Mouse (Mus musculus) stomach, postnatal 0 days (tissue): ENCODE data around the gene Atp6v1f. TPM values are rescaled to one million over a fixed set of nuclear protein-coding genes. Genes with fewer than 3 reads are reported as not detected.

ENCODE experiments used
- ATAC-seq: fragments of 200-750 bp; cut with Nextera tagmentation; 2 replicates; pipeline ENCODE4 v1.8.0; 2017; ENCODE audit not compliant: low FRiP score, low TSS enrichment
- DNase-seq: peaks from one replicate; pipeline ENCODE4 v3.0.0-alpha.2; 2016; ENCODE audit warnings: low spot score
- H3K27ac ChIP-seq: fragments of 300-500 bp; sonication (generic); replicated peaks from 2 replicates; pipeline ENCODE4 v1.5.1; 2014; ENCODE audit warnings: mild to moderate bottlenecking, control low read depth
- H3K27me3 ChIP-seq: fragments of 300-500 bp; sonication (generic); 2 replicates; pipeline ENCODE4 v1.6.1; 2014; ENCODE audit warnings: low read length; ENCODE audit not compliant: control insufficient read depth, insufficient read depth
- H3K36me3 ChIP-seq: fragments of 300-500 bp; sonication (generic); 2 replicates; pipeline ENCODE4 v1.6.1; 2014; ENCODE audit warnings: low read length, mixed read lengths; ENCODE audit not compliant: control insufficient read depth, insufficient read depth
- H3K4me1 ChIP-seq: fragments of 300-500 bp; sonication (generic); replicated peaks from 2 replicates; pipeline ENCODE4 v1.6.1; 2014; ENCODE audit warnings: antibody characterized with exemption; ENCODE audit not compliant: control insufficient read depth, insufficient read depth
- H3K4me2 ChIP-seq: fragments of 300-500 bp; sonication (generic); replicated peaks from 2 replicates; pipeline ENCODE4 v1.6.1; 2014; ENCODE audit warnings: low read depth, mild to moderate bottlenecking, control low read depth, moderate library complexity
- H3K4me3 ChIP-seq: fragments of 300-500 bp; sonication (generic); 2 replicates; pipeline ENCODE4 v1.5.1; 2014; ENCODE audit warnings: low read depth, low read length, control low read depth
- H3K9ac ChIP-seq: fragments of 300-500 bp; sonication (generic); 2 replicates; pipeline ENCODE4 v1.6.1; 2014; ENCODE audit warnings: mild to moderate bottlenecking, low read length, control low read depth, mixed read lengths
- H3K9me3 ChIP-seq: fragments of 300-500 bp; sonication (generic); 2 replicates; pipeline ENCODE4 v1.6.1; 2016; ENCODE audit warnings: low read length; ENCODE audit not compliant: control insufficient read depth
- CTCF ChIP-seq: IDR thresholded peaks from 2 replicates; pipeline ENCODE4 v1.5.1; 2016; ENCODE audit warnings: antibody characterized with exemption, low read depth, mild to moderate bottlenecking, moderate library complexity
- EP300 ChIP-seq: optimal IDR thresholded peaks from 2 replicates; pipeline ENCODE3; 2016; ENCODE audit warnings: antibody characterized with exemption
- WGBS: fragments of 180-500 bp; shearing (Covaris S2); extraction: QIAGEN DNeasy Blood & Tissue Kit; methylation state at CpG from one replicate; pipeline ENCODE4 v1.1.7; 2014; 5-methylcytosine and 5-hydroxymethylcytosine counted together
- polyA plus RNA-seq: library from polyadenylated mRNA; unstranded; fragments of >200 nt; fragmentation: Nextera tagmentation; extraction: Ambion mirVana; gene quantifications from 2 replicates; pipeline ENCODE4 v1.2.1, GENCODE M21; 2015

Gene Atp6v1f
- polyA plus RNA-seq, 1 experiment from 2014 or later: 263 TPM

DNA sequence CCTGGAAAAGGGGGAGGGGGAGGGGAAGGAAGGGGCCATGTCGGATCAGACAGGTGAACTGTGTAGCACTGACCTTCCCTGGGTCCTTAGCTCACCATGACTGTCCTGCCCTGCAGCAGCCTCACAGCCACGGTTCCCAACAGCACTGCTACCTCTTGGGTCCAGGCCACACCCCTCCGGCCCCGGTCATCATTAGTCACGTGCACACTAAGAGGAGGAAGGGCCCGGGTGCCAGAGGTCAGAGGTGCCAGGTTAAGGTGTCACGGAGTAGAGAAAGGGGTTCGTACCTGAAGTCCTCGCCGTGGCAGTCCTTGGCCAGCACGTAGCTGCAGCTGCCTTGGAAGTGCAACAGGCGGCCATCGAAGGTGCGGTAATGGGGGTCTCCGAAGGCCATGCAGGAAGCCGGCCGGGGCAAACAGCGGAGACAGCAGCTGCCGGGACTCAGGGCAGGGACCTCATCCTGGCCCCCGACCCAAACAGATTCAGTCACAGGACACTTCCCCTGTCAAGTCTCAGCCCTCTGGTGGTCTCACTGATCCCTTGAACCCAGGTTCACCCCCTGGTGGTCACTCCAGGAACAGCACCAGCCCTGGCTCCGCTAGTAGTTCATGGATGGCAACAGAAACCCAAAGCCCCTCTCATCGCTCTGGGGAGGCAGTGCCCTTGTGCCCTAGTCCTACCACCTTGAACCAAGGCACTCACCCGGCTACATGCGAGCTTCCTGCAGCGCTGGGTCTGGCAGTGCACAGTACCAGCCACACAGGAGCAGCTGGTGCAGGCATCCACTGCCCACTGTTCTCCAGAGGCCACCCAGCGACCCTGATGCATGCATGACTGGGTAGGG is 17.4 kb downstream of the Atp6v1f start:
- Histone ChIP-seq H3K9me3 (no peaks in the 10 kb centered on the region), H3K4me3 (peak overlapping the region; percentile 30), H3K4me1 (0 out of 2 replicates have a peak, but pooled peaks cover 2% of the 10 kb centered on the region), H3K27me3 (no peaks in the 10 kb centered on the region), H3K4me2 (peak overlapping the region; percentile 67), H3K27ac (no peak overlapping the region), H3K36me3 (no peaks in the 10 kb centered on the region), H3K9ac (peak overlapping the region; percentile 41; the same call in 1 of the 2 replicates)
- 10% methylated on average over 26 of the region's 26 CpGs for WGBS
- DNase-seq (peak; percentile 67), ATAC-seq (peak; percentile 47)
- TF ChIP-seq EP300 (no peak), CTCF (peak; percentile 93)

DNA sequence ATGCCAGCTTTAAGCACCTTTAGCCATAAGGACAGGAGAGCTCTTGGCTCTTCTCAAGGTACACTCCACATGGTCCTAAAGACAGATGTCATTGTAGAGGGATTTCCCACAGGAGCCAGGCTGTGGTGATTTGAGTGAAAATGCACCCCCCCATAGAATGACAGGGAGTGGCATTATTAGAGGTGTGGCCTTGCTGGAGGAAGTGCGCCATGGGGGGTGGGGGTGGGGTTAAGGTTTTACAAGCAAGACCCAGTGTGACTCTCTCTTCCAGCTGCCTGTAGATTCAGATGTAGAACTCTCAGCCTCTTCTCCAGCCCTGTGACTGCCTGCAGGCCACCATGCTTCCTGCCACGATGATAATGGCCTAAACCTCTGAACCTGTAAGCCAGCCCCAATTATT is 18.4 kb downstream of the Atp6v1f start:
- H3K4me2 ChIP-seq: no peak overlapping the region
- H3K36me3 ChIP-seq: no peaks in the 10 kb centered on the region
- no peaks in the 10 kb centered on the region for H3K9me3 ChIP-seq
- H3K27ac ChIP-seq: no peak overlapping the region
- ATAC-seq (no peak), DNase-seq (no peak)
- H3K4me1 ChIP-seq: 0 out of 2 replicates have a peak, but pooled peaks cover 2% of the 10 kb centered on the region
- WGBS: 54% methylated on average over 2 of the region's 2 CpGs
- no peaks in the 10 kb centered on the region for H3K27me3 ChIP-seq
- no peak for TF ChIP-seq EP300
- TF ChIP-seq CTCF: no peak
- no peak overlapping the region for H3K9ac ChIP-seq
- no peak overlapping the region for H3K4me3 ChIP-seq

DNA sequence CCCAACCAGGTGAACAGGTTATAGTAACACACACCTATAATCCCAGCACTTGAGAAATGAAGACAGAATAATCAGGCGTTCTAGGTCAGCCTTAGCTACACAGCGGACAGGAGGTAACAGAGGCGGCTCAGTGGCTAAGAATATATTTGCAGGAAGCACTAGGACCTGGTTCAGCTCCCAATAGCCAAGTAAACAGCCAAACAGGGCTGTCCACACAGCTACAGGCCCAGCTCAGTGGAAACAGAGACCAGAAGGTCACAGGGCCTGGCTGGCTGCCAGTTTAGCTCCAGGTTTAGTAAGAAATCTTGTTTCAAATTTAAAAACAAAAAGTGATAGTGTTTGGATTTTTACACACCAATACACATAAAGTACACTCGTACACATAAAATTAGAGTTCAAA is 26.6 kb downstream of the Atp6v1f start:
- H3K4me3 ChIP-seq: no peak overlapping the region
- no peak overlapping the region for H3K9ac ChIP-seq
- WGBS: 77% methylated on average over 4 of the region's 4 CpGs
- no peaks in the 10 kb centered on the region for H3K9me3 ChIP-seq
- H3K4me1 ChIP-seq: no peaks in the 10 kb centered on the region
- no peak for ATAC-seq
- H3K27me3 ChIP-seq: no peaks in the 10 kb centered on the region
- no peak overlapping the region for H3K27ac ChIP-seq
- no peak overlapping the region for H3K4me2 ChIP-seq
- TF ChIP-seq CTCF (no peak), EP300 (no peak)
- no peaks in the 10 kb centered on the region; the same call in 1 of the 2 replicates for H3K36me3 ChIP-seq
- DNase-seq: no peak

DNA sequence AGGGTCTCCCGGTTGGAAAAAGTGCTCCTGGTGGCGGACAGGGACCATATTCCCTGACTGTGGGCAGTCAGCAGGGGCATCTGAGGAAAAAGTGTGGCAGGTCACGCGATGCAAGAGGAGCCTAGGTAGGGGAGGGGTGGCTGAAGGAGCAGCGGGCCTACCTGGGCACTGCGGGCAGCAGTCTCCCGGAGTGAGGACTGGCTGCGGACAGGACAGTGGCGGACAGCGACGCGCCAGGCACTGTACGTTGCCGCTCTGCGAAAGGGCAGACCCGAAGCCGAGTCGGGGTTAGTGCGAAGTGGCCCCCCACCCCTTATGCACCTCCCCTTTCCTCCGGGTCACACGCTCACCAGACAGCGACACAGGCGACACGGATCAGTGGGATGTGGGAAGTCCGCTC is 28.8 kb downstream of the Atp6v1f start:
- Histone ChIP-seq H3K4me3 (no peak overlapping the region), H3K27ac (no peak overlapping the region), H3K4me1 (no peaks in the 10 kb centered on the region), H3K9me3 (no peaks in the 10 kb centered on the region), H3K9ac (no peak overlapping the region), H3K36me3 (no peaks in the 10 kb centered on the region; the same call in 1 of the 2 replicates), H3K27me3 (no peaks in the 10 kb centered on the region), H3K4me2 (no peak overlapping the region)
- WGBS: 38% methylated on average over 22 of the region's 25 CpGs
- TF ChIP-seq CTCF (no peak), EP300 (no peak)
- no peak for ATAC-seq
- DNase-seq: no peak

DNA sequence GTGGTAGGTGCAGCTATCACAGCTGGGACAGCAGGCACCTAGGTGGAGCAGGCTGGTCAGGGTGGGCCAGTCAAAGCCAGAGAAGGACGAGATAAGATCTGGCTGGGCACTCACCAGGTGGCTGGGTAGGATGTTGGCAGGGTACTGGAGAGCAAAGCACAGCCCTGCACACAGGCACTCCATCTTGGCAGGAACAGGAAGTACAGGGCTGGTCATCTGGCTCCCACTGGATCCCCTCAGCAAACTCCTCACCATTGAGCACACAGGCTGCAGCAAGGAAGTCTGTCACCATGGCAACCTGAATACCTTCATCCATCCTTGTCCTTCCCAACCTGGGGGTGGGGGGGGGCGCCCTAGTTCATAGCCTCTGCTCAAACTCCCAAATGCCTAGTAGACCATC is 30.3 kb downstream of the Atp6v1f start:
- Histone ChIP-seq H3K4me2 (no peak overlapping the region), H3K4me3 (no peak overlapping the region), H3K4me1 (no peaks in the 10 kb centered on the region), H3K27ac (no peak overlapping the region), H3K9ac (no peak overlapping the region), H3K36me3 (no peaks in the 10 kb centered on the region; the same call in 1 of the 2 replicates), H3K9me3 (no peaks in the 10 kb centered on the region), H3K27me3 (no peaks in the 10 kb centered on the region)
- DNase-seq (no peak), ATAC-seq (no peak)
- no peak for TF ChIP-seq CTCF
- no peak for TF ChIP-seq EP300
- 32% methylated on average over 2 of the region's 2 CpGs for WGBS

DNA sequence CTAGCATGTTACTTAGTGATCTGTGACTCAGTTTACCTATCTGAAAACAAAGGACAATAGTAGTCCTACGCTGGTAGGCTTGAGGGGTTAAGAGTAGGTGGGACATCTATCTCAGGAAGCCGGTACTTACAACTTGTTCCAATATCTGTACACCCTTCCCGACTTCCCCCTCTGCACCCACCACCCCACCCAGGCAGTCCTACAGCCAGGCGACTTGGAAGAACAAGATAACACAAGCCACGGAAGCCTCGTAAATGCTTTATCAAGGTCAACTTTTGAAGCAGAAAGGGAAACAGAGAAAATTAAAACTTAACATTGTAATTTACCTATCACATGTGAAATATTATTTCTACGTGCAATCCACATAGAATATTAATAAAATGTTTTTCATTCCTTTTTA is 32.7 kb downstream of the Atp6v1f start:
- Histone ChIP-seq H3K4me1 (no peaks in the 10 kb centered on the region), H3K27me3 (no peaks in the 10 kb centered on the region), H3K9me3 (no peaks in the 10 kb centered on the region), H3K4me2 (no peak overlapping the region), H3K4me3 (no peak overlapping the region), H3K36me3 (no peaks in the 10 kb centered on the region; the same call in 1 of the 2 replicates), H3K9ac (no peak overlapping the region), H3K27ac (no peak overlapping the region)
- ATAC-seq (no peak), DNase-seq (no peak)
- 88% methylated on average over 7 of the region's 7 CpGs for WGBS
- TF ChIP-seq CTCF: no peak
- TF ChIP-seq EP300: no peak
